Mouse (Mus musculus) heart, embryonic 15.5 days (tissue): ENCODE results near the gene Zfp457. TPM values are rescaled to one million over a fixed set of nuclear protein-coding genes. Genes with fewer than 3 reads are reported as not detected.
"Not testable (repeated sequence)": the region's sequence is repeated elsewhere in the genome, so short reads cannot be mapped to it uniquely, and the experiment has no call there.

Experiments
- ATAC-seq: fragments of 200-750 bp; cut with Nextera tagmentation; replicated peaks from 2 replicates; pipeline ENCODE4 v1.8.0; 2017; ENCODE audit warnings: low read depth, moderate TSS enrichment; ENCODE audit not compliant: insufficient number of reproducible peaks, insufficient read depth, low FRiP score
- H3K27ac ChIP-seq: fragments of 300-500 bp; sonication (generic); 2 replicates; pipeline ENCODE4 v1.5.1; 2015; ENCODE audit warnings: mild to moderate bottlenecking, inconsistent platforms
- H3K27me3 ChIP-seq: fragments of 300-500 bp; sonication (generic); 2 replicates; pipeline ENCODE4 v1.6.1; 2015; ENCODE audit warnings: inconsistent platforms
- H3K36me3 ChIP-seq: fragments of 300-500 bp; sonication (generic); 2 replicates; pipeline ENCODE4 v1.6.1; 2015; ENCODE audit warnings: mild to moderate bottlenecking, inconsistent platforms
- H3K4me1 ChIP-seq: fragments of 300-500 bp; sonication (generic); replicated peaks from 2 replicates; pipeline ENCODE4 v1.6.1; 2015; ENCODE audit warnings: inconsistent platforms
- H3K4me2 ChIP-seq: fragments of 300-500 bp; sonication (generic); 2 replicates; pipeline ENCODE4 v1.6.1; 2015; ENCODE audit warnings: inconsistent platforms, mild to moderate bottlenecking, moderate library complexity
- H3K4me3 ChIP-seq: fragments of 300-500 bp; sonication (generic); 2 replicates; pipeline ENCODE4 v1.5.1; 2015; ENCODE audit warnings: mild to moderate bottlenecking, inconsistent platforms
- H3K9ac ChIP-seq: fragments of 300-500 bp; sonication (generic); 2 replicates; pipeline ENCODE4 v1.6.1; 2015; ENCODE audit warnings: mild to moderate bottlenecking, inconsistent platforms
- H3K9me3 ChIP-seq: fragments of 300-500 bp; sonication (generic); replicated peaks from 2 replicates; pipeline ENCODE4 v1.6.1; 2016; ENCODE audit warnings: inconsistent platforms
- WGBS: fragments of 180-500 bp; shearing (Covaris S2); methylation state at CpG from one replicate; pipeline ENCODE4 v1.1.7; 2015; ENCODE audit warnings: mixed read lengths; 5-methylcytosine and 5-hydroxymethylcytosine counted together
- polyA plus RNA-seq: library from polyadenylated mRNA; unstranded; fragments of >200 nt; fragmentation: Nextera tagmentation; extraction: Ambion mirVana; gene quantifications from 2 replicates; pipeline ENCODE4 v1.2.1, GENCODE M21; 2015

Gene Zfp457
- polyA plus RNA-seq, result 0.83 and 1.0 TPM in 2 replicates

DNA sequence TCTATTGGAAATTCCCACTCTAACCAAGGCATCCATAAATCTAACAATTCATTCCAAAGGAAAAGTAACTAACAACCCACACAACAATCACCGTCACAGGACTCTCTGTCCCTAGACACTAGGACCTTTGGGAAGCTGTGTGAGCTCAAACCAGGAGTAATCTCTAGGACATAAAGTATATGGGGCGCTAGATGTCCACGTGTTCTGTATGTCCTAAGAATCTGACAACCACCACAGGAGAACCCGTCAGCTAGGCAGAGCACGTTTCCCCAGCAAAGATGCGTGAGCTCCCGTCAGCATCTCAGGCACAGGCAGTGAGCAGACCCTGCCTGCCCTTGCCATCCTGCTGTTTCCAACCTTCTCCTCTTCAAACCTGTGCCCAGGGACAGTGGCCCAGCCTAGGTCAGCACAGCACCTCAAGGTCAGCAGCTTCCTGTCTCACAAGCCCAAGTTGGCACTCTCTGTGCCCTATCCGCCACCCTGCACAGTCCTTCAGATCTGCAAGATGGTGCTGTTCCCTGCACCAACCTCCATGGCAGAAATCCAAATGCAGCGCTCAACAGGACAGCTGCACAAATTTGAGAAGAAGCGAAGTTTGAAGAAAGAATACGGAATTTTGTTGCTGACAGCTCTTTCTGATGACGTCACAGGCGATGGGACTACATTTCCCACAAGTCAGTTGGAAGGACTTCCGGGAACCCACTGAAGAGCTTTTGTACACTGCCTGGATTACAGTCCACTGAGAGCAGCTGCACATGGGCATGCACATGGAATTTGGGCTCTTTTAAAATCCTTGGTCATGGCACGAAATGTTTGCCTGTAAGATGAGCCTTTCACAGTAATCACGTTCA lies at the start of gene Zfp457:
TSS of gene Zfp457 (minus strand) at position 664 of the 851 bp plus-strand sequence.
- Histone ChIP-seq H3K4me2 (peak within 1 kb of the TSS; percentile 79), H3K27me3 (no peaks in the 10 kb centered on the region), H3K9ac (peak within 1 kb of the TSS; percentile 89), H3K9me3 (no peaks in the 10 kb centered on the region; the same call in 1 of the 2 replicates), H3K27ac (peak within 1 kb of the TSS; percentile 77), H3K4me1 (peaks cover 7% of the 10 kb centered on the region; the same call in 1 of the 2 replicates), H3K4me3 (peak within 1 kb of the TSS; percentile 88), H3K36me3 (no peaks in the 10 kb centered on the region)
- WGBS, result 12% methylated on average over 16 of the region's 16 CpGs
- peak; percentile 95 for ATAC-seq

DNA sequence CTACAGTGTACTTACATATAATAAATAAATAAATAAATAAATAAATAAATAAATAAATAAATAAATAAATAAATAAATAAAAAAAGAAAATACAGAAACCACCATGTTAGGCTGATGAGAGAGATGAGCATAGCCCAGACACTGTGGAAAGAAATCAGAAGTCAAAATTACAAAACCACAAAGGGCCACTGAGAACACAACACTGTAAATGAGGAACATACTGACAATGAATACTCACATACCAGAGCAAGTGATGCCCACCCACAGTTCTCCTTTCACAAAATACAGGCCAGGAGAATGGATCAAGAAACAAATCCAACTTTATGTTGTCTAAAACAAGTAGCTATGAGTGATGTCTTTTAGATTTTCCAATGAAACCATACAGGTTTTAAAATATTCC lies 45.6 kb upstream of the Zfp457 start:
- Histone ChIP-seq H3K4me3 (no peak overlapping the region), H3K4me1 (no peaks in the 10 kb centered on the region), H3K9ac (no peak overlapping the region), H3K4me2 (no peak overlapping the region), H3K9me3 (no peaks in the 10 kb centered on the region), H3K36me3 (no peaks in the 10 kb centered on the region), H3K27ac (no peak overlapping the region), H3K27me3 (no peaks in the 10 kb centered on the region)
- ATAC-seq, result no peak

DNA sequence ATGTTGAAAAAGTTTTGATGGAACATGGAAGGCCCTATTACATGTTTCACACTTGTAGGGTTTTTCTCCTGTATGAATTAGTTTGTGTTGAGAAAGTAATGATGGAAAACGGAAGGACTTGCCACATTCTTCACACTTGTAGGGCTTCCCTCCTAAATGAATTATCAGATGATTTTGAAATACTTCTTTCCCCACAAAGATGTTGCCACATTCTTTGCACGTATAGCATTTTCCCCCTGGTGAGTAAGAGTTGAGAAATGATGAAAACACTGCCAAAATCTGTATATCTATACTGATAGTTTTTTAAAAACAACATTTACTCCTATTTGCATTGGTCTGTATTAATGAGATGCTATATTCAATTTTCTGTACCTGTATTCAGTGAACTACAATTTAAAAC lies 37.1 kb upstream of the Zfp457 start:
- WGBS, result 85% methylated on average over 2 of the region's 2 CpGs
- Histone ChIP-seq H3K27me3 (no peaks in the 10 kb centered on the region), H3K9me3 (no peaks in the 10 kb centered on the region), H3K36me3 (peaks cover 23% of the 10 kb centered on the region), H3K27ac (no peak overlapping the region), H3K4me1 (no peaks in the 10 kb centered on the region), H3K4me3 (no peak overlapping the region), H3K4me2 (no peak overlapping the region), H3K9ac (no peak overlapping the region)
- no peak for ATAC-seq

- no peak for ATAC-seq
- Histone ChIP-seq H3K4me3 (peak overlapping the region; percentile 65), H3K27ac (peak overlapping the region; percentile 64), H3K4me2 (peak overlapping the region; percentile 75), H3K36me3 (no peaks in the 10 kb centered on the region), H3K9me3 (no peaks in the 10 kb centered on the region), H3K9ac (peak overlapping the region; percentile 59), H3K4me1 (peaks cover 4% of the 10 kb centered on the region; the same call in 1 of the 2 replicates), H3K27me3 (no peaks in the 10 kb centered on the region)
- 67% methylated on average over 1 of the region's 1 CpGs for WGBS
Measured at GRCm38 (mm10) chr13:67332877-67333276, 26.6 kb upstream of the Zfp457 start.

- peak within 1 kb of the TSS; percentile 75 for H3K4me2 ChIP-seq
- ATAC-seq, result peak; percentile 88
- H3K9ac ChIP-seq, result peak within 1 kb of the TSS; percentile 59
- peaks cover 4% of the 10 kb centered on the region; the same call in 1 of the 2 replicates for H3K4me1 ChIP-seq
- H3K27ac ChIP-seq, result peak within 1 kb of the TSS; percentile 64
- no peaks in the 10 kb centered on the region for H3K36me3 ChIP-seq
- H3K4me3 ChIP-seq, result peak within 1 kb of the TSS; percentile 65
- H3K27me3 ChIP-seq, result no peaks in the 10 kb centered on the region
- WGBS, result 9% methylated on average over 17 of the region's 17 CpGs
- no peaks in the 10 kb centered on the region for H3K9me3 ChIP-seq
Measured at GRCm38 (mm10) chr13:67332019-67332724, 25.9 kb upstream of the Zfp457 start, which contains the start of gene Zfp595. Zfp595 (minus strand) TSS chr13:67332570.

DNA sequence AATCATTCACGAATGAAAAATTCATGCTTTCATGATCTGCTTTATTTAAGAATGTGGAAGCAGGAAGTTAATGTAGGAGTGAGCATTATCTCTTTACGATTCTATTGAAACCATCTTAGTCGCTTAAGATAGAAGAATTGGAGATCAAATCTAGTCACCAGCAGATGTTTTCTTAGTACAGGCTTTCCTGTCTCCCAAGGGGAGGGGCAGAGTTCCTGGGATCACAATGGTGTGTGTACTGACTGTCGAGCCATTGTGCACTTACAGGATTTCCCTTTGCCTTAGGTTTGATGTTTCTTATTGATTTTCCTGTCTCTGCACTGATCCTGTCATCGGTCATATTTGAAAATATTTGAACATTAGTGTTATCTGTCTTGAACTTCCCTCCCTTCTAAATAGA lies 433 bp upstream of the Zfp457 start:
- peak; percentile 48; the same call in 1 of the 2 replicates for ATAC-seq

GRCm38 (mm10) chr13:67278314-67278713 lies 28.0 kb downstream of the Zfp457 start, which contains the start of gene Zfp458:
Zfp458 (minus strand) TSS chr13:67278466.
- Histone ChIP-seq H3K27ac (no peak within 1 kb of the TSS), H3K9me3 (no peaks in the 10 kb centered on the region), H3K9ac (no peak within 1 kb of the TSS), H3K27me3 (no peaks in the 10 kb centered on the region), H3K36me3 (no peaks in the 10 kb centered on the region), H3K4me1 (no peaks in the 10 kb centered on the region), H3K4me3 (no peak within 1 kb of the TSS), H3K4me2 (peak within 1 kb of the TSS; percentile 10; the same call in 1 of the 2 replicates)
- no peak for ATAC-seq
- WGBS, result 35% methylated on average over 7 of the region's 7 CpGs

More for the DNA sequence above, 433 bp upstream of the Zfp457 start:
- Histone ChIP-seq H3K4me1 (peaks cover 7% of the 10 kb centered on the region; the same call in 1 of the 2 replicates), H3K27me3 (no peaks in the 10 kb centered on the region), H3K27ac (peak overlapping the region; percentile 77; the same call in 1 of the 2 replicates), H3K4me2 (peak overlapping the region; percentile 79), H3K4me3 (peak overlapping the region; percentile 88), H3K9ac (peak overlapping the region; percentile 89), H3K9me3 (no peaks in the 10 kb centered on the region; the same call in 1 of the 2 replicates), H3K36me3 (no peaks in the 10 kb centered on the region)
- WGBS, result 26% methylated on average over 5 of the region's 5 CpGs

- Histone ChIP-seq H3K27ac (peak overlapping the region; percentile 63; the same call in 1 of the 2 replicates), H3K4me3 (peak overlapping the region; percentile 79), H3K9ac (peak overlapping the region; percentile 69), H3K4me2 (peak overlapping the region; percentile 84)
- 40% methylated on average over 8 of the region's 9 CpGs for WGBS
- ATAC-seq, H3K27me3 ChIP-seq, H3K4me1 ChIP-seq, H3K36me3 ChIP-seq, H3K9me3 ChIP-seq: not testable (repeated sequence)
Measured at GRCm38 (mm10) chr13:67269383-67270065, 36.8 kb downstream of the Zfp457 start.

DNA sequence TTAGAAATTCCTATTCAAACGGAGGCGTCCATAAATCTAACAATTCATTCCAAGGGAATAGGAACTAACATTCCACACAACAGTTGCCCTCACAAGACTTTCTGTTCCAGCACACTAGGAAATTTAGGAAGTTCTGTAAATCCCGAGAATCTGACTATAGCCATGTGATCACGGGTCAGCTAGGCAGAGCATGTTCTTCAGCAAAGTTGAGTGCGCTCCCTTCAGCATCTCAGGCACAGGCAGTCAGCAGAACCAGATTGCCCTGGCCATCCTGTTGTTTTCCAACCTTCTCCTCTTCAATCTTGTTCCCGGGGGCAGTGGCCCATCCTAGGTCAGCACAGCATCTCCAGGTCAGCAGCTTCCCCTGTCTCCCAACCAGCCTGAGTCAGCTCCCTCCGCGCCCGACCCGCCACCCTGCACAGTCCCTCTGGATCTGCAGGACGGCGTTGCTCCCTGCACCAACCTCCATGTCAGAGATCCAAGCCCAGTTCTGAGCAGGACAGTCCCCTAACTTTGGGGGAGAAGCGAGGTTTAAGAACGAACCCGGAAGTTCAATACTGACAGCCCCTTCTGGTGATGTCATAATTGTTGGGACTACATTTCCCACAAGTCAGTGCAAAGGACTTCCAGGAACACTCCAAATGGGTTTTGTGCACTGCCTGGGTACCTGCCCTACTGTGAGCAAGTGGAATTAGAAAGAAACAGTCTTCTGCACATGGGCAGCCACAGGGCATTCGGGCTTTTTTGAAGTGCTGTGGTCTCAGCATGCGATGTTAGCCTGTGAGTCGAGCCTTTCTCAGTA lies 37.5 kb downstream of the Zfp457 start:
- H3K9me3 ChIP-seq, result no peaks in the 10 kb centered on the region
- H3K4me3 ChIP-seq, result peak overlapping the region; percentile 79
- ATAC-seq, result peak; percentile 95
- peak overlapping the region; percentile 69 for H3K9ac ChIP-seq
- 0 out of 2 replicates have a peak, but pooled peaks cover 3% of the 10 kb centered on the region for H3K4me1 ChIP-seq
- no peaks in the 10 kb centered on the region for H3K27me3 ChIP-seq
- H3K36me3 ChIP-seq, result 0 out of 2 replicates have a peak, but pooled peaks cover 2% of the 10 kb centered on the region
- H3K4me2 ChIP-seq, result peak overlapping the region; percentile 84
- peak overlapping the region; percentile 63 for H3K27ac ChIP-seq
- 8% methylated on average over 18 of the region's 18 CpGs for WGBS
